Mouse (Mus musculus) urinary bladder, adult 18-20 months (tissue): Measurements from ENCODE around the gene Usp20.
"Not testable (repeated sequence)": the region's sequence is repeated elsewhere in the genome, so short reads cannot be mapped to it uniquely, and the experiment has no call there.

Experiments
- DNase-seq, 2 experiments: peaks; one replicate each; pipeline ENCODE4 v3.0.0; 2022; ENCODE audit warnings: low spot score in 2 of 2, mixed read lengths in 2 of 2

Gene Usp20

DNA sequence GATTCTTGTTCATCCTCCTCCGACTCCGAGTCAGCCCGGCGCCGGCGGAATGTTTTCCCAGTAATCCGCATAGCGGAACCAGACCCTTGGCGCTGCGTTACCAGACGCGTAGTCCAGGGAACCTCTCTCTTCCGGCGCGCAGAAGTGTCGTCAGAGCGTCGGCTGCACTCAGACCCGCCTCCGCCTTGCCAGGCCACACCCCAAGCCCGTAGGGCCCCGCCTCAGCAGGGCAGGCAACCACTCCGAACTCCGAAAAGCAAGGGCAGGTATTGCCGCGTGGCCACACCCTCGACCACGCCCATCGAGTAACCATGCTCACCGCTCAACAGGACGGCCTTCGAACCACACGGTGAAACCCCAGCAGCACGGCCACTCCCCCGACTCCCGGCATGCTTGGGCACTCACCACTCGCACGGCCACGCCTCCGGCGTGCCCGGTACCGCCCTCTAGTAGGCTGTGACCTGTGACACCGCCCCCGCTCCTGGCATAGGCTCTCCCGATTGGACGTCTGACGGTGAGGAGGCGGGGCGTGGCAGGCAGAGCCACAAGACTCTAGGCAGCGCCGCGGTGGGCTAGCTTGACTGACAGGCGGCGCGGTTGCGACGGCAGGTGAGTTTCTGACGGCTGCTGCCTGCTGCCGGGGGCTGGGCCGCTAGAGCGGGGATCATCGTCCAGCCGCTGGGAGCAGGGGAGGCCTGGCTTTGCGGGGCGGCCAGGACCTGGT, at the start of gene Usp20, which contains the start of gene BC005624:
Gene Usp20, plus strand, starts transcription at position 490 of the 724 bp plus-strand sequence.
Gene BC005624, minus strand, starts transcription at position 412 of the 724 bp plus-strand sequence.
- DNase-seq = peak; percentile 96 to 100

DNA sequence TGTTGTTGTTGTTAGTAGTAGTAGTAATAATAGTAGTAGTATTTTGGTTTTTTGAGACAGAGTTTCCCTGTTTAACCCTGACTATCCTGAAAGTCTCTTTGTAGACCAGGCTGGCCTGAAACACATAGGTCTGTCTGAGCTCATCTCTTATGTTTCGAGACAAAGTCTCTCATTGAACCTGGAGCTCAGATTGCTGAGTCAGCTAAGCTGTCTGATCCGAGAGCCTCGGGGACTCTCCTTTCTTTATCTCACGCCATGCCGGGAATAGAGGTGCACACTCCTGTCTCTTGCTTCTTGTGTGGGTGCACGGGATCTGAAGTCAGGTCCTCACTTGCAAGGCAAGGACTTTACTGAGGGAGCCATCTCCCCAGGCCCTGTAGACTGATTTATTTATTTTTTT, 49.0 kb upstream of the Usp20 start:
- DNase-seq = no peak

DNA sequence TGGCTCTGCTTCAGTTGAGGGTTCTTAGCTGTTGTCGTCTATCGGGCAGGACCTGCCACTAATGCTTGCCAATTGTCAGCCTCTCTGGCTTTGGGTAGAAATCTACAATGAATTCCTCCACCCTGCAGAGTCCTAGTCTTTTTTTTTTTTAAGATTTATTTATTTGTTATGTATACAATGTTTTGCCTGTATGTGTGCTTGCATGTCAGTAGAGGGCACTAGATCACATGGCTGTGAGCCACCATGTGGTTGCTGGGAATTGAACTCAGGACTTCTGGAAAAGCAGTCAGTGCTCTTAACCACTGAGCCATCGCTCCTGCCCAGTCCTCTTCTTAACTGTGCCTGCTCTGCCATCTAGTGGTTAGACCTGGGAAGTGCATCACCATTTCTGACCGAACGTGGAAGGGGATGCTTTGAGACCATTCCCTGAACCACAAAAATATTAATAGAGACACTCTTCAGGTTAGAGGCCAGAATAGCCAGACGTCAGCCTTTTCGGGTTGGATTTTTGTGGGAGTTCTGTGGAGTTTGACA, 48.1 kb upstream of the Usp20 start:
- DNase-seq = peak; percentile 58 to 68

DNA sequence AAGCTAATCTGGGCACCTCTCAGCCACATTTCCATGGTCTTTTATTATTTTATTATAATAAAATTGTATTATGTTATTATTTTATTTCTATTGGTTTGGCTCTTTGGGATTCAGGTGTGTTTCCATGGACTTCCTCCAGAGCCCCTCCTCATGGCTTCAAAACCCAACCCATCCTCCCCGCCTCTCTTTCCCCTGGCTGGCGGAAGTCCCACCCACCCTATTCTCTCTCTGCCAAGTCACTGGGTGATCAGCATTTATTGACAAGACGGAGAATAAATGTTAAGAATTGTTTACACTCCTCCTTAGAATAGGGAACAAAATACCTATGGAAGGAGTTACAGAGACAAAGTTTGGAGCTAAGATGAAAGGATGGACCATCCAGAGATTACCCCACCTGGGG, 45.3 kb upstream of the Usp20 start:
- DNase-seq = no peak

DNA sequence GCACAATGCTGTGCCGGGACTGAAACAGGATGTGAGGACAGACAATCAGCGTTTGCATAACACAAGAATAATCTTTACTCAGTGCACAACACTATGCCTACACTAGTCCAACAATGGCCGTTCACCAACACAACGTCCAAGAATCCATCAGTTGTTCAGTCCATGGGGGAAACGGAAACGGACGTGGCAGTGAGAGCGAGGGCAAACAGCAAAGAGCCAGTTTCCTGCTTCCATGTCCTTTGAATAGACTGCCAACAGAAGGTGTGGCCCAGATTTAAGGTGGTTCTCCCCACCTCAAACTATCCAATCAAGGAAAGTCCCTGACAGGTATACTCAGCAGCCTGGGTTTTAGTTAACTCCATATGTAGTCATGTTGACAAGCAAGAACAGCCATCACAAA, 44.3 kb upstream of the Usp20 start:
- DNase-seq = no peak

DNA sequence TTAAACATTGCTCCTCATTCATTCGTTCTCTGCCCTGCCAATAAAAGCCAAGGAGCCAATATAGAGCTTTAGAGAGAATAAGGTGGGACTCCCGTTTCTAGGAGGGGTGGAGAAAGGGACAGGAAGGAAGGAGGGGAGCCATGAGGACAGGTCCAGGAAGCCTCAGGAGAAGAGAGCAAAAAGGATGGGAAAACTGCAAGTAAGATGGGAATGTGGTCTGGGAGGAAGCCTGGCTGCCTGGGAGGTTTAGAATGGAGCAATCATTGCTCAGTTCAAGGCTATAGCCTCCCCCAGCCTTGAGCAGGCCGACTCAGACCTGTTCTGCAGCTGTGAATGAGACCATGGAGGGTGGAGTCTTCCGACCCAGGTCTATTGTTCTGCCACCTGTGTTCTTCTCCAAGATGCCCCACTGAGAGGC, 43.5 kb upstream of the Usp20 start:
- no peak for DNase-seq

DNA sequence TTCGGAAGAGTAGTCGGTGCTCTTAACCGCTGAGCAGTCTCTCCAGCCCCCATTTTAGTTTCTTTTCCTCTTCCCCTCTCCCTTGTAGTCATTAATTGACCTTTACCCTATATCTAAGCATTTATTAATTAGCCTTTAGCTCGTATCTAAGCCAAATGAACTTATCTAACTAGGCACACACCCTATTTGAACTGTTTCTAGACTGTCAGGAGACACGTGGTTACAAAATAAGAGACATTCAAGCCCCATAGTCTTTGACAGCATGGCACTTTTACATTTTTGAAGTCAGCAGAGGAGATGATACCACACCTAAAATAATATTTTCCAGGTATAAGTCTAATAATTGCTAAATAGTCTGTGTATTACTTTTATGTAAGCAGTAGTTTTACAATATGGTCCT, 40.5 kb upstream of the Usp20 start:
- DNase-seq = no peak

DNA sequence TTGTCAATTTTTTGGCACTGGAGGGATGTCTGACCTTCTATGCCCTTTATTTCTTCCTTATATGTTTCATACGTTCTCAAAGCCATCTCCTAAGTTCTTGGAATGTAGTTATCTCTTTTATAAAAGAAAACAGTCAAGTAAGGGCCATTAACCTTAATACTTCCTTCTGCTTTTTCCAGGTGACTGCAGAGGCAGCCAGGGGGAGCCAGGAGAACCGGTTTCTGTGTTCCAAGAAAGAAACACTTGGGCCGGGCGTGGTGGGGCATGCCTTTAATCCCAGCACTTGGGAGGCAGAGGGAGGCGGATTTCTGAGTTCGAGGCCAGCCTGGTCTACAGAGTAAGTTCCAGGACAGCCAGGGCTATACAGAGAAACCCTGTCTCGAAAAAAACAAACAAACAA, 40.0 kb upstream of the Usp20 start:
- DNase-seq = not testable (repeated sequence)

DNA sequence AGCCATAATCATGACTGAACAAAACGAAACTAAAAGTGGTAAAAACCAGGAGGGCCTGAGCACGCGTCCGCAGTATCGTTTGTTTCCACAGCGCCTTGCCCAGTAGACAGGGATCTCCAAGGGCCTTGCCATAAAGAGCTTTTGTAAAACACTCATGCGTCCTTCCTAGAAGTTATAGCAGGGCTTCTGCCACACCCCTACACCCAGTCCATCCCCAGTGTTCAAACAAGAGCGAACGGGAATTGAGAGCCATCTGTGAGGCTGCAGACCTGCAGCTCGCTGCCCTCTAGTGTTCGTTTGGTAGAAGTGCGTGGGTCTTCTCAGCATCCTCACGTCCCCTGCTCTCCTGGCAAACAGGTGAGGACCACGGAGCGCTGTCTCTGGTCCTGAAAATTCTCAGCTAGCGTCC, 39.5 kb upstream of the Usp20 start:
- DNase-seq = peak in 1 of 2 experiments; percentile 28

DNA sequence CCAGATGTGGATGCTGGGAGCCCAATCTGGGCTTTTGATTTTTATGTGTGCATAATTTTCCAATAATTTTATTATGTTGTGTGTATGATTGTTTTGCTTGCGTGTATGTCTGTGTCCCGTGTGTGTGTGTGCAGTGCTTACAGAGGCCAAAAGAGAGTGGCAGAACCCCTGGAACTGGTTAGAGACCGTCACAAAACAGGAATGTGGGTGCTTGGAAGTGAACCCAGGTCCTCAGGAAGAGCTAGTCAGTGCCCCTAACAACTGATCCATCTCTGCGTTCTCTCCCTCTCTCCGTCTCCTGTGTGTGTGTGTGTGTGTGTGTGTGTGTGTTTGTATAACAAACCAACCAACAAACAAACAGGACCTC, 29.6 kb upstream of the Usp20 start:
- DNase-seq = no peak

DNA sequence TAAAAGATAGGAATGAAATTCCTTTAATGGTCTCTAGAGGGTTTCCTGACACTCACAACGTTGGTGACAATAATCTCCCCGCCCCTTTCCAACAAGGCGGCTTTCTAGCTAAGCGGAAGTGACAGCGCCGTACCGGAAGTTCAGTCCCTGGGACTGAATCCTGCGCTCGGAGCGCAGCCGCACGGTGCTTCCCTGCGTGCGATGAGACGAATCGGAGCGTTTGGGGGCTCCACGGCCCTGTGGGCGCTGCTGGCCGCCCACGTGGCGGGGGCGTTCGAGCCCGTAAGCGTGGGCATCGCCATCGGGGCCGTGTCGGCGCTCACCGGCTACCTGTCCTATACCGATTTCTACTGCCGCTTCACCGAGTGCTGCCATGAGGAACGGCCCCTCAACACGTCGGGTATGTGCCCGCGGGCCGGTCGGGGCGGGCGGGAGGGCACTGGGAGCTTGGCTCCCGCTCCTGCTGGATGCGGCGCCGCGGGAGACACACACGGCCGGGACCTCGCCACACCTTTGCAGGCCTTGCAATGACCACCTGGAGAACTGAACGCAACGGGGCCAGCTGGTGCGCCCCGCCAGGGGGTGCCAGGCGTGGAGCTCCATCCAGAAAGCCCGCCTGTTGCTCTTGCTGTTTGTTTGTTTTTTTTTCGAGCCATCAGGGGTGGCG, 29.1 kb upstream of the Usp20 start, which contains the start of gene Tor1b:
Gene Tor1b, plus strand, starts transcription at position 136 of the 667 bp plus-strand sequence.
- DNase-seq = peak; percentile 66 to 74

DNA sequence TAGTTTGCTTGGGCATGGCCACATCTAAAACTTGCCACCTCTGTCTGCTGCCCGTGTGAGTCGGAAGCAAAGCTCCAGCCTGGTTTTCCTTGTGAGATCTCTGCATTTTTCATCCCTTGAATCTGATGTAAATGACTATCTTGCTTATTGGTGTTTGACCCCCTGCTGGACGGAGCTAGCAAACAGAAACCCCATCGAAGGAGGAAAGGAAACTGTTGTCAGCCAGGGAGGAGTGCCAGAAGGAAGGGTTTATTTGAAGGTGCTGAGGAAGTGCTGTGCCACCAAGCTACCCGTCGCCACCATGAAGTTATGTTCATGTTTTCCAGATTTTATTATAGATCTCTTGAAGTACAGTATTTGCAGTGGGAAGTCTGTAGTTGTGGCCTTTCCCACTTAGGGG, 27.3 kb upstream of the Usp20 start:
- DNase-seq = no peak

DNA sequence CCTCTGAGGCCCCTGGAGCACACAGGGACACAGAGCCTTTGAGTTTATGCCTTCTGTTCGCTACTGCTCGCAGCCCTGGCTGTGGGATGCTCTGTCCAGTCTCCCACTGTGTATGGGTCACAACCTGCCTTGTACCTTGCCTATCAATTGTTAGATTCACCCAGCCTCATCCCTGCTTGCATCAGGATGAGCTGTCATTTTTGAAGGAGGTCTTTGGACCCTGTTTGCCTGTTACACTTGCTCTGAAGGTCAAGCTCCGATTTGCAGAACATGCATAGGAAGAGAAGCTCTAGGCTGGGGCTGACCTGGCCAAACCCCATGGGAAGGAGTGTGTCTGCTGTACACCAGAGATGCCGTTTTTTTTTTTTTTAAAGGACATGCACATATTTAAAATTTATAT, 24.6 kb upstream of the Usp20 start:
- no peak for DNase-seq

DNA sequence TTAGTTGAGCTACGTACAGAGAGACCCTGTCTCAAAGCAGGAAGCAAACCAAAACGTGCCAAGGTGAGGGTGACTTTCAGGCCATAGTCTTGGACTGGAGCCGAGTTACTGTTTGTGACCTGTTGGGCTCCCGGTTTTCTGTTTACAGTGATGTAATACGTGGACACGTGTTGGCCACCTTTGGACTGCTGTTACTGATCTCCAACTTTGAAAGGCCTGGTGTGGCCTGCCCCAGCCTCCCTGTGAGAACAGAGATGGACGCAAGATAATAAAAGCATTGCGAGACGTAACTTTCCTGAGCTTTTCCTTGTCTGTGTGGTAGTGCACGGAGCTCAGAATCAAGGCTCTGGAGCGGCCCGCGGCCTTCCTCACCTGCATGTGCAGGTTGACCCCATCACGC, 23.4 kb upstream of the Usp20 start:
- DNase-seq = no peak

DNA sequence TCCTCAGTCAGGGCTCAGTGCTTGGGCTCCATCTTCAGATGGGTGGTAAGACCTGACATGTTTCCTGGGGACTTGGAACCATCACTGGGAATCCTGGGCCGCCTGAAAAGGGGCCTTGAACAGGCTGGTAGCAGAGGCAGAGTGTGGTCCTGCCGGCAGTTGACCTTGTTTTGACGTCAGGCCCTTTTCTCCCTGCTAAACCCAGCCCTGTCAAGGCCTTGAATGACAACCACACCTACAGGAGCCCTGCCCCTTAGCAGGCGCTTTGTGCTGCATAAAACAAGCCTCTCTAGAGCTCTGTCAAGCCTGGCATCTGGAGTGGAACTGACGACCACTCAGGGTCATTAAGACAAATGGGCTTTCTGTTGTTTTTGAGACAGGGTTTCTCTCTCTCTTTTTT, 22.2 kb upstream of the Usp20 start:
- DNase-seq = no peak

DNA sequence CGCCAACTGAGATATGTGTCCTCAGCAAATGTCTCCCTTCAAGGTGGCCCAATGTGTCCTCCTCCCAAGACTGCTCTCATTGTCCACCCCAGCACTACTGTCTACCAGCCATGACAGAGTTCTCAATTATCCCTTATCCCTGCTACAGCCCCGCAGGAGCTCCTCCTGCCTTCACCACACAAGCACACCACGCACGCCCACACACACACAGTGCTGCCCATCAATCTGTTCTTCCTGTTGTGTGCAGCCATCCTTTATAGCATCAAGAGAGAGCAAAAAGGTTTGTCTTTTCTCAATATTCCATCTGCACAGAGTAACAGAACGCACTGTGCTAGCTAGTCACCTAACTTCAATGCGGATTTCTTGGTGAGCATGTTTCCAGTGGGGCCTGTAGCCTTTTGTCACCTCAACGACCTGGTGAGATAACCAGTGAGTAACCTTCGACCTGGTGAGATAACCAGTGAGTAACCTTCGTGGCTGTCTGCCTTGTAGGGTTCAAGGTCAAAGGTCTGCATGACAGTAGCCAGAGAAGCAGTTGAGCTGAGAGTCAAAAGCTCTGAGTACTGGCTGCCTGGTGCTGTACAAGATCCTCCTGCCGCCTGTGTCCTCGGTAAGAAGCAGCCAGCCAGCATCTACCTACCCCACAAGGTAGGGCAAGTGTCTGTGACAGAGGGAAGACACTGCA, 19.4 kb upstream of the Usp20 start:
- no peak for DNase-seq

DNA sequence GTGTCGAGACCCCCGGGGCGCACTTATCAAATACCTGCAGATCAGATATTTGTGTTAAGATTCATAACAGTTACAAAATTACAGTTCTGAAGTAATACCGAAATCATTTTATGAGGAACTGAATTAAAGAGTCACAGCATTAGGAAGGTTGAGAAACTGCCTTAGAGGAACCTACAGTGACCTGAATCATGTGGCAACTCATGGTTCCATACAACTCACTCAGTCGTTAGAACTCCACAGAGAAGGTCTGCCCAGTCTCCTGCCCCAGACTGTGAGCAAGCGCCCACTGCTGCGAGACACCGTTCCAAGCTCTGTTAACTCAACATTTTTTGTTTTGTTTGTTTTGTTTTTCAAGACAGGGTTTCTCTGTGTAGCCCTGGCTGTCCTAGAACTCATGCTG, 16.5 kb upstream of the Usp20 start:
- DNase-seq = no peak

DNA sequence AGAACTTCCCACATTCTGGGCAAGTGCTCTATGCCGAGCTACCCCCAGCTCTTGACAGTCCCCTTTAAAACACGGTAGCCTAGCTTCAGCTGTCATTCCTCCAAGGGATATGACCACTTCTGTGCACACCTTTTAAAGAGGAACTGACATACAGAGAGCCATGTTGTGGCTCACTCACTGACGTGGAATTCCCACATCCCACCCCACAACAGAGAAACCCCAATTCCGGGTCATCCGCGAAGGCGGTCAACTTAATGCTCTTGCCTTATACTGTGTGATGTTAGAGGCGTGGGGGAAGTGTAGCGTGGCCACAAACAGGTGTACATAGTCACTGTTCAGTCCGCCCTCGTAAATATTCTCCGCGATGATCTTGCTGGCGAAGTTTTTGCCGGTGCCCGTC, 15.3 kb upstream of the Usp20 start:
- DNase-seq = no peak

DNA sequence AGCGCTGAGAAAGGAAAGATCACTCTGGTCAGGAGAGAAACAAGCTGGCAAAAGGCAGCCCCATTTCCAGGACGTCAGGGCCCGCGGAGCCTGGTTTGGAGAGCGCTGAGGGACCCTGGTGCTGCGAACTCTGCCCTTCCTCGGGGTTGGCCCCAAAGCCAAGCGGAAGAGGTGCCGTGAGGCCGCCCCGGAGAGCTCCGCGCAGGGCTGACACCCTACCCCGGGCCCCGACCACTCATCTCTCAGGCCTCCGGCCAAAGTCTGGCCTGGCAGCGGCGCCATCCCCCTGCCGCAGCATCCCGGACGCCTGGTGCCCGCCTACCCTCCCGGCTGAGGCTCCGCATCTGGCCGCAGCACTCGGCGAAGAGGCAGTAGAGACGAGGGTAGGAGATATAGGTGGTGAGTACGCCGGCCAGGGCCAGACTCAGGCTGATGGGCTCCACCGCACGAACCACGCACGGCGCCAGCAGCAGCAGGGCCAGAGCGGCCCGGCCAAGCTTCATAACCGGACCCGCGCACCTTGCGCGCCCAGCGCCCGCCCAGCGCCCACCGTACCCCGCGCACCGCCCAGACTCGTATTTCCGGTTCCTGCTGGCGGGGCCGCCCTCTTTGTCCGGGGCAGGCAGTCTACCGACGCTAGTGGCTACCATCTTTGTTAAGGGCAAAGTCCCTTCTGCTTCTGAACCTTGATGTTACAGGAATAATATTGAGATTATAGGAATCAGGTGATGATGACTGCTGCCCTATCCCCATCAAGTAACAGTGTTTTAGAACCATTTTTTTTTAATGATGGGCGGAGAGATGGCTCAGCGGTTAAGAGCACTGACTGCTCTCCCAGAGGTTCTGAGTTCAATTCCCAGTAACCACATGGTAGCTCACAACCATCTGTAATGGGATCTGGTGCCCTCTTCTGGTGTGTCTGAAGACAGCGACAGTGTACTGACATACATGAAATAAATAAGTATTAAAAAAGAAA, 14.4 kb upstream of the Usp20 start, which contains the start of gene Tor1a:
Gene Tor1a, minus strand, starts transcription at position 582 of the 976 bp plus-strand sequence.
- peak; percentile 84 to 85 for DNase-seq

DNA sequence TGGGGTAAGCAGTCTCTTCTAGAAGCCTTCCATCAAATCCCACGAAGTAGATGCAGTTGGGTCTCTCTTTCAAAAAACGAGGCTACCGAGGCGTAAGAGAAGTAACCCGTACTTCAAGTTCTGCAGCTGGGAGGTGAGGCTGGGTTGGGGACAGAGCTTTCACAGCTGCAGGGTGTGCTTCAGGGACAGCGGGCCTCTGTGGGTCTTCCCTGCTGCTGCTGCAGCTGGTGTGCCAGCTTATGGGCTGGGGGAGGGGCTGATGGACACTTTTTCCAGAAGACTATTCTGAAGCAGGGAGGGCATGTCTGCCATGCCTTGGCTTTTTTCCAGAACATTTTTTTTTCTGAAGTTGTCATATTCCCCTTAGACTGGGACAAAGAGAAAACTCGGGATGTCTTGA, 945 bp downstream of the Usp20 start:
- DNase-seq = no peak
